Mouse (Mus musculus) E14TG2a.4 (cell line): ENCODE results near the gene Begain.

ENCODE experiments used
- CTCF ChIP-seq: conservative IDR thresholded peaks from 2 replicates; pipeline ENCODE4 v1.5.1; 2014; ENCODE audit warnings: low read length
- NANOG ChIP-seq: IDR thresholded peaks from 2 replicates; pipeline ENCODE4 v1.6.1; 2014; ENCODE audit warnings: borderline replicate concordance, low read length, mixed read lengths
- POU5F1 ChIP-seq: IDR thresholded peaks from 2 replicates; pipeline ENCODE4 v1.6.1; 2014; ENCODE audit warnings: low read length, borderline replicate concordance

DNA sequence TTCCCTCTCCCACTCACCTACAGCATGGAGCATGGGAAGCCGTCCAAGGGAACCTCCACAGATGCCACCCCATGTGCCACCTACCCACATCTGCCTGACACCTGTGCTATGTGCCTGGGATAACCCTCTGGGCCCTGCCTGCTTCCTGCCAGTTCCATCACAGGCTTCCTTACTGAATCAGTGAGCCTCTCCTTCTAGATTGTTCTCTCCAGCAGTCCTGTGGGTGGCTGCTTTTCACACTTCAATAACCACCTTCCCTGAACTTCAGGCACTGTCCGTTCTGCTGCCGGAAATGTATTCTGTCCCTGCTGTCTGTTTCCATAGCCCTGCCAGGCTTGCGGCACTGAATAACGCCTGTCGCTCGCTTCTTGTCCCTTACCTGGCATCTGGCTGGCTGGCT is 22.4 kb downstream of the Begain start:
- TF ChIP-seq CTCF, result no peak
- no peak for TF ChIP-seq POU5F1
- no peak for TF ChIP-seq NANOG
